Mouse (Mus musculus) adrenal gland, postnatal 0 days (tissue): ENCODE results near the gene Acot13. TPM values are rescaled to one million over a fixed set of nuclear protein-coding genes. Genes with fewer than 3 reads are reported as not detected.

ENCODE experiments used
- polyA plus RNA-seq: library from polyadenylated mRNA; unstranded; fragments of >200 nt; fragmentation: Nextera tagmentation; extraction: Ambion mirVana; gene quantifications from 2 replicates; pipeline ENCODE4 v1.2.1, GENCODE M21; 2015

Acot13 gene
- polyA plus RNA-seq = 144 and 155 TPM in 2 replicates

GRCm38 (mm10) chr13:24831353-24832130 is at the start of gene Acot13, which contains the start of gene Tdp2:
TSS of gene Acot13 (minus strand) at chr13:24831540.
TSS of gene Tdp2 (plus strand) at chr13:24831679.

GRCm38 (mm10) chr13:24844983-24845955 is 13.9 kb upstream of the Acot13 start, which contains the start of gene D130043K22Rik:
TSS of gene D130043K22Rik (plus strand) at chr13:24845135.

GRCm38 (mm10) chr13:24801308-24801921 is 29.9 kb downstream of the Acot13 start, which contains the start of gene BC005537:
TSS of gene BC005537 (plus strand) at chr13:24801657.

Other genes starting within 250 kb of the Acot13 start
- gene Ripor2, start 249.4 kb downstream of the Acot13 start, polyA plus RNA-seq = 2.9 and 4.2 TPM in 2 replicates
- not detected in 2 replicates for gene Armh2, start 90.3 kb downstream of the Acot13 start, polyA plus RNA-seq
- gene Gmnn, start 69.6 kb downstream of the Acot13 start, polyA plus RNA-seq = 78.2 and 81.2 TPM in 2 replicates
- 14.3 and 17.0 TPM in 2 replicates for gene BC005537, start 29.9 kb downstream of the Acot13 start, polyA plus RNA-seq
- 34.5 and 49.6 TPM in 2 replicates for gene Tdp2, start 139 bp upstream of the Acot13 start, polyA plus RNA-seq
- 0.40 and 1.8 TPM in 2 replicates for gene D130043K22Rik, start 13.6 kb upstream of the Acot13 start, polyA plus RNA-seq
- gene Aldh5a1, start 106.1 kb upstream of the Acot13 start, polyA plus RNA-seq = 3.4 and 5.6 TPM in 2 replicates
- 1.3 and 1.6 TPM in 2 replicates for gene Gpld1, start 111.6 kb upstream of the Acot13 start, polyA plus RNA-seq
- 7.5 and 22.5 TPM in 2 replicates for gene Mrs2, start 188.8 kb upstream of the Acot13 start, polyA plus RNA-seq
- 0.36 and 2.1 TPM in 2 replicates for gene Dcdc2a, start 224.5 kb upstream of the Acot13 start, polyA plus RNA-seq